Mouse (Mus musculus) embryonic facial prominence, embryonic 11.5 days (tissue): ENCODE results near the gene Anp32a. TPM values are rescaled to one million over a fixed set of nuclear protein-coding genes. Genes with fewer than 3 reads are reported as not detected.

Experiments used
- ATAC-seq: fragments of 200-750 bp; cut with Nextera tagmentation; replicated peaks from 2 replicates; pipeline ENCODE4 v1.8.0; 2017; ENCODE audit warnings: low read depth; ENCODE audit not compliant: insufficient number of reproducible peaks, low FRiP score, low TSS enrichment
- DNase-seq: peaks from one replicate; pipeline ENCODE4 v3.0.0-alpha.2; 2015; ENCODE audit warnings: low spot score
- H3K27ac ChIP-seq: fragments of 300-500 bp; sonication (generic); replicated peaks from 2 replicates; pipeline ENCODE4 v1.5.1; 2014; ENCODE audit warnings: mild to moderate bottlenecking, low read depth, low read length, control low read depth
- H3K27me3 ChIP-seq: fragments of 300-500 bp; sonication (generic); 2 replicates; pipeline ENCODE4 v1.6.1; 2014; ENCODE audit warnings: mild to moderate bottlenecking, low read length, moderate library complexity, mixed read lengths; ENCODE audit not compliant: control insufficient read depth, insufficient read depth
- H3K36me3 ChIP-seq: fragments of 300-500 bp; sonication (generic); replicated peaks from 2 replicates; pipeline ENCODE4 v1.6.1; 2014; ENCODE audit warnings: low read depth, mild to moderate bottlenecking, low read length, moderate library complexity, mixed read lengths; ENCODE audit not compliant: control insufficient read depth, insufficient read depth
- H3K4me1 ChIP-seq: fragments of 300-500 bp; sonication (generic); 2 replicates; pipeline ENCODE4 v1.6.1; 2014; ENCODE audit warnings: low read length, mixed read lengths; ENCODE audit not compliant: control insufficient read depth, insufficient read depth
- H3K4me2 ChIP-seq: fragments of 300-500 bp; sonication (generic); 2 replicates; pipeline ENCODE4 v1.6.1; 2014; ENCODE audit warnings: low read depth, mild to moderate bottlenecking, control low read depth, low read length, moderate library complexity
- H3K4me3 ChIP-seq: fragments of 300-500 bp; sonication (generic); 2 replicates; pipeline ENCODE4 v1.5.1; 2014; ENCODE audit warnings: low read depth, low read length, control low read depth
- H3K9ac ChIP-seq: fragments of 300-500 bp; sonication (generic); replicated peaks from 2 replicates; pipeline ENCODE4 v1.6.1; 2014; ENCODE audit warnings: mild to moderate bottlenecking, control low read depth, low read length
- H3K9me3 ChIP-seq: fragments of 300-500 bp; sonication (generic); replicated peaks from 2 replicates; pipeline ENCODE4 v1.6.1; 2016; ENCODE audit warnings: mild to moderate bottlenecking, low read length, inconsistent platforms, mixed read lengths; ENCODE audit not compliant: control insufficient read depth
- WGBS: fragments of 180-500 bp; shearing (Covaris S2); extraction: QIAGEN DNeasy Blood & Tissue Kit; methylation state at CpG from one replicate; pipeline ENCODE4 v1.1.7; 2014; 5-methylcytosine and 5-hydroxymethylcytosine counted together
- polyA plus RNA-seq: library from polyadenylated mRNA; unstranded; fragments of >200 nt; fragmentation: Nextera tagmentation; extraction: Ambion mirVana; gene quantifications from 2 replicates; pipeline ENCODE4 v1.2.1, GENCODE M21; 2014

The Anp32a gene
- polyA plus RNA-seq, 1 experiment from 2014 or later: 228 TPM

- peaks cover 4% of the 10 kb centered on the region for H3K4me1 ChIP-seq
- WGBS: under 1% methylated on average over 50 of the region's 52 CpGs
- H3K4me2 ChIP-seq: peak overlapping the region; percentile 84
- ATAC-seq: no peak; the same call in 1 of the 2 replicates
- no peaks in the 10 kb centered on the region for H3K27me3 ChIP-seq
- H3K36me3 ChIP-seq: no peaks in the 10 kb centered on the region
- peak overlapping the region; percentile 82 for H3K4me3 ChIP-seq
- peak overlapping the region; percentile 98 for H3K27ac ChIP-seq
- H3K9ac ChIP-seq: peak overlapping the region; percentile 94
- H3K9me3 ChIP-seq: no peaks in the 10 kb centered on the region
- peak; percentile 49 for DNase-seq
These were observed 2.9 kb downstream of the Anp32a start for GRCm38 (mm10) chr9:62343904-62344491.

- Histone ChIP-seq H3K27me3 (no peaks in the 10 kb centered on the region), H3K9me3 (no peaks in the 10 kb centered on the region), H3K4me3 (peak overlapping the region; percentile 82), H3K9ac (peak overlapping the region; percentile 94), H3K4me2 (peak overlapping the region; percentile 84), H3K27ac (peak overlapping the region; percentile 98), H3K4me1 (peaks cover 4% of the 10 kb centered on the region), H3K36me3 (no peaks in the 10 kb centered on the region)
- DNase-seq (peak; percentile 62), ATAC-seq (no peak)
- WGBS: 0% methylated on average over 25 of the region's 26 CpGs
These were observed 3.5 kb downstream of the Anp32a start for GRCm38 (mm10) chr9:62344545-62344944.

GRCm38 (mm10) chr9:62345081-62345481 lies 4.0 kb downstream of the Anp32a start:
- Histone ChIP-seq H3K4me3 (peak overlapping the region; percentile 82), H3K4me1 (peaks cover 4% of the 10 kb centered on the region), H3K9me3 (no peaks in the 10 kb centered on the region), H3K36me3 (no peaks in the 10 kb centered on the region), H3K27me3 (no peaks in the 10 kb centered on the region), H3K9ac (peak overlapping the region; percentile 94), H3K27ac (peak overlapping the region; percentile 98; the same call in 1 of the 2 replicates), H3K4me2 (peak overlapping the region; percentile 84)
- 5% methylated on average over 11 of the region's 11 CpGs for WGBS
- no peak for ATAC-seq
- no peak for DNase-seq

GRCm38 (mm10) chr9:62345633-62346387 lies 4.7 kb downstream of the Anp32a start:
- ATAC-seq (no peak), DNase-seq (no peak)
- Histone ChIP-seq H3K27me3 (no peaks in the 10 kb centered on the region), H3K4me1 (peaks cover 4% of the 10 kb centered on the region), H3K9me3 (no peaks in the 10 kb centered on the region), H3K4me2 (peak overlapping the region; percentile 84; the same call in 1 of the 2 replicates), H3K4me3 (peak overlapping the region; percentile 82; the same call in 1 of the 2 replicates), H3K36me3 (no peaks in the 10 kb centered on the region), H3K9ac (no peak overlapping the region), H3K27ac (no peak overlapping the region; the same call in 1 of the 2 replicates)
- WGBS: 60% methylated on average over 9 of the region's 9 CpGs

- 78% methylated on average over 6 of the region's 6 CpGs for WGBS
- no peak for ATAC-seq
- no peaks in the 10 kb centered on the region for H3K9me3 ChIP-seq
- no peaks in the 10 kb centered on the region for H3K36me3 ChIP-seq
- no peak for DNase-seq
- peaks cover 4% of the 10 kb centered on the region for H3K4me1 ChIP-seq
- H3K4me2 ChIP-seq: no peak overlapping the region
- H3K27ac ChIP-seq: no peak overlapping the region
- no peak overlapping the region for H3K9ac ChIP-seq
- H3K4me3 ChIP-seq: no peak overlapping the region
- no peaks in the 10 kb centered on the region for H3K27me3 ChIP-seq
These were observed 5.2 kb downstream of the Anp32a start for GRCm38 (mm10) chr9:62346388-62346679.

GRCm38 (mm10) chr9:62347201-62347600 lies 6.1 kb downstream of the Anp32a start:
- ATAC-seq (no peak), DNase-seq (no peak)
- Histone ChIP-seq H3K9me3 (no peaks in the 10 kb centered on the region), H3K27ac (no peak overlapping the region), H3K4me2 (no peak overlapping the region), H3K4me1 (peaks cover 4% of the 10 kb centered on the region), H3K9ac (no peak overlapping the region), H3K36me3 (no peaks in the 10 kb centered on the region), H3K27me3 (no peaks in the 10 kb centered on the region), H3K4me3 (no peak overlapping the region)
- WGBS: 86% methylated on average over 5 of the region's 5 CpGs

- Histone ChIP-seq H3K4me2 (no peak overlapping the region), H3K36me3 (no peaks in the 10 kb centered on the region), H3K9ac (no peak overlapping the region), H3K27me3 (no peaks in the 10 kb centered on the region), H3K9me3 (no peaks in the 10 kb centered on the region), H3K4me3 (no peak overlapping the region), H3K4me1 (peaks cover 4% of the 10 kb centered on the region), H3K27ac (no peak overlapping the region)
- ATAC-seq (no peak), DNase-seq (no peak)
- 86% methylated on average over 10 of the region's 10 CpGs for WGBS
These were observed 7.0 kb downstream of the Anp32a start for GRCm38 (mm10) chr9:62348050-62348449.

- WGBS: 70% methylated on average over 6 of the region's 6 CpGs
- H3K4me1 ChIP-seq: peaks cover 4% of the 10 kb centered on the region
- H3K4me2 ChIP-seq: no peak overlapping the region
- DNase-seq: no peak
- no peak for ATAC-seq
- H3K9me3 ChIP-seq: no peaks in the 10 kb centered on the region
- no peak overlapping the region for H3K27ac ChIP-seq
- H3K4me3 ChIP-seq: no peak overlapping the region
- no peaks in the 10 kb centered on the region for H3K27me3 ChIP-seq
- H3K9ac ChIP-seq: no peak overlapping the region
- H3K36me3 ChIP-seq: no peaks in the 10 kb centered on the region
These were observed 7.4 kb downstream of the Anp32a start for GRCm38 (mm10) chr9:62348467-62348985.
